Mouse (Mus musculus) olfactory bulb, adult 2 months (tissue): ENCODE results near the gene Hspa13. TPM values are rescaled to one million over a fixed set of nuclear protein-coding genes. Genes with fewer than 3 reads are reported as not detected.

Source experiments
- H3K27ac ChIP-seq: fragments of 200-500 bp; 2 replicates; pipeline ENCODE4 v1.5.1; 2012; ENCODE audit warnings: low read depth, low read length; ENCODE audit not compliant: insufficient read depth
- H3K4me1 ChIP-seq: fragments of 200-500 bp; 2 replicates; pipeline ENCODE4 v1.6.1; 2012; ENCODE audit warnings: low read length; ENCODE audit not compliant: control insufficient read depth, insufficient read depth
- H3K4me3 ChIP-seq: fragments of 200-500 bp; 2 replicates; pipeline ENCODE4 v1.5.1; 2012; ENCODE audit warnings: mild to moderate bottlenecking, low read depth, low read length, moderate library complexity; ENCODE audit not compliant: insufficient read depth
- CTCF ChIP-seq: fragments of 200-500 bp; IDR thresholded peaks from 2 replicates; pipeline ENCODE4 v1.5.1; 2012; ENCODE audit warnings: low read depth, mild to moderate bottlenecking, low read length, moderate library complexity; ENCODE audit not compliant: insufficient read depth
- POLR2A ChIP-seq: fragments of 200-500 bp; IDR thresholded peaks from 2 replicates; pipeline ENCODE4 v1.6.1; 2012; ENCODE audit warnings: mild to moderate bottlenecking, low read depth, low read length, moderate library complexity; ENCODE audit not compliant: insufficient read depth
- WGBS: fragments of 180-500 bp; shearing (Covaris S2); methylation state at CpG from one replicate; pipeline ENCODE4 v1.1.7; 2018; 5-methylcytosine and 5-hydroxymethylcytosine counted together
- polyA plus RNA-seq: library from polyadenylated mRNA; stranded (reverse); fragments of >200 nt; gene quantifications from 2 replicates; pipeline ENCODE4 v1.2.4, GENCODE M21; 2012; ENCODE audit warnings: low replicate concordance; ENCODE audit not compliant: missing spikeins, insufficient read depth, insufficient read length

Gene Hspa13
- polyA plus RNA-seq, 1 experiment = not detected

DNA sequence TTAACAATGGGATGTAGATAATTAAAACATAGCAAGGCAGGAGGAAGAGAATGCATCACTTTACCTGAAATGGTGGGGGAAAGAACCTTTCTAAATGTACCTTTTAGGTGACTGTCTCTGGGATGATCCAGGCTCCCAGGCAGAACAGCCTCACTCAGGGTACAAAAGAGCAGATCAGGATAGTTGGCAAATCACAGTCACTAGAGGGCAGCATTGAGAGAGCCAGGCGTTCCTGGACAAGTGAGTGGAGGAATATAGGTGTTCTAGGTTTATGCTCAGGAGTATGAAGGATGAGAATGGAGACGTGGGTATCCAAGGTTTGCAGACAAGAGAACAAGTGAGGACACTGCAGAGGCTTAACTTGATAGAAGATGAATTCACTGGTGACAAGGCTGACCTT, 70.7 kb downstream of the Hspa13 start:
- no peak for TF ChIP-seq POLR2A
- no peak for TF ChIP-seq CTCF
- WGBS = 26% methylated on average over 2 of the region's 2 CpGs
- H3K4me1 ChIP-seq = no peaks in the 10 kb centered on the region
- no peak overlapping the region for H3K27ac ChIP-seq
- no peak overlapping the region for H3K4me3 ChIP-seq

Other genes starting within 250 kb of the Hspa13 start
- gene Lipi, start 181.0 kb downstream of the Hspa13 start, polyA plus RNA-seq = not detected in 2 replicates
- not detected in 2 replicates for gene Rbm11, start 174.3 kb downstream of the Hspa13 start, polyA plus RNA-seq